Mouse (Mus musculus): ENCODE results near the gene Intu. TPM values are rescaled to one million over a fixed set of nuclear protein-coding genes. Genes with fewer than 3 reads are reported as not detected.

Gene Intu
- polyA plus RNA-seq, 1 experiment from 2014 or later = 3.4 TPM

- Histone ChIP-seq H3K4me2 (ENCODE audit: low read depth, low read length) (no peak overlapping the region), H3K9ac (ENCODE audit: low read length) (no peak overlapping the region), H3K27me3 (ENCODE audit: control insufficient read depth, insufficient read depth, low read depth, low read length) (no peaks in the 10 kb centered on the region), H3K4me1 (replicated peaks; ENCODE audit: control insufficient read depth, insufficient read depth, low read length) (no peaks in the 10 kb centered on the region), H3K27ac (ENCODE audit: low read length) (no peak overlapping the region), H3K36me3 (ENCODE audit: control insufficient read depth, insufficient read depth, low read length) (no peaks in the 10 kb centered on the region), H3K4me3 (ENCODE audit: low read length) (no peak overlapping the region), H3K9me3 (ENCODE audit: control insufficient read depth, low read length) (no peaks in the 10 kb centered on the region)
- 27% methylated on average over 1 of the region's 1 CpGs for WGBS
- no peak for ATAC-seq (ENCODE audit: low read depth)
Observed at GRCm38 (mm10) chr3:40716056-40716455, 185.0 kb downstream of the Intu start.

- Histone ChIP-seq H3K4me3 (ENCODE audit: low read length) (no peak overlapping the region), H3K27me3 (ENCODE audit: control insufficient read depth, insufficient read depth, low read depth, low read length) (no peaks in the 10 kb centered on the region), H3K36me3 (ENCODE audit: control insufficient read depth, insufficient read depth, low read length) (no peaks in the 10 kb centered on the region), H3K9me3 (ENCODE audit: control insufficient read depth, low read length) (no peaks in the 10 kb centered on the region), H3K9ac (ENCODE audit: low read length) (no peak overlapping the region), H3K4me2 (ENCODE audit: low read depth, low read length) (no peak overlapping the region), H3K27ac (ENCODE audit: low read length) (no peak overlapping the region), H3K4me1 (replicated peaks; ENCODE audit: control insufficient read depth, insufficient read depth, low read length) (no peaks in the 10 kb centered on the region)
- ATAC-seq (ENCODE audit: low read depth) = no peak
- 47% methylated on average over 3 of the region's 3 CpGs for WGBS
Observed at GRCm38 (mm10) chr3:40719022-40719421, 187.9 kb downstream of the Intu start.

- Histone ChIP-seq H3K4me3 (ENCODE audit: low read length) (no peak overlapping the region), H3K4me1 (replicated peaks; ENCODE audit: control insufficient read depth, insufficient read depth, low read length) (no peaks in the 10 kb centered on the region), H3K9me3 (ENCODE audit: control insufficient read depth, low read length) (no peaks in the 10 kb centered on the region), H3K27ac (ENCODE audit: low read length) (no peak overlapping the region), H3K27me3 (ENCODE audit: control insufficient read depth, insufficient read depth, low read depth, low read length) (no peaks in the 10 kb centered on the region), H3K4me2 (ENCODE audit: low read depth, low read length) (no peak overlapping the region), H3K36me3 (ENCODE audit: control insufficient read depth, insufficient read depth, low read length) (no peaks in the 10 kb centered on the region), H3K9ac (ENCODE audit: low read length) (no peak overlapping the region)
- no peak for ATAC-seq (ENCODE audit: low read depth)
- WGBS = 63% methylated on average over 6 of the region's 6 CpGs
Observed at GRCm38 (mm10) chr3:40738381-40738912, 207.4 kb downstream of the Intu start.

GRCm38 (mm10) chr3:40744024-40744835, 213.1 kb downstream of the Intu start, which contains the start of gene Hspa4l:
Hspa4l (plus strand) TSS chr3:40744495.
- H3K4me3 ChIP-seq (ENCODE audit: low read length) = peak within 1 kb of the TSS; percentile 78
- H3K4me1 ChIP-seq (replicated peaks; ENCODE audit: control insufficient read depth, insufficient read depth, low read length) = no peaks in the 10 kb centered on the region; the same call in 1 of the 2 replicates
- H3K27me3 ChIP-seq (ENCODE audit: control insufficient read depth, insufficient read depth, low read depth, low read length) = peaks cover 2% of the 10 kb centered on the region; the same call in 1 of the 2 replicates
- H3K4me2 ChIP-seq (ENCODE audit: low read depth, low read length) = peak within 1 kb of the TSS; percentile 73
- H3K9me3 ChIP-seq (ENCODE audit: control insufficient read depth, low read length) = no peaks in the 10 kb centered on the region
- 19% methylated on average over 16 of the region's 16 CpGs for WGBS
- no peaks in the 10 kb centered on the region for H3K36me3 ChIP-seq (ENCODE audit: control insufficient read depth, insufficient read depth, low read length)
- H3K27ac ChIP-seq (ENCODE audit: low read length) = peak within 1 kb of the TSS; percentile 74
- peak within 1 kb of the TSS; percentile 74 for H3K9ac ChIP-seq (ENCODE audit: low read length)
- no peak for ATAC-seq (ENCODE audit: low read depth)

- H3K9ac ChIP-seq (ENCODE audit: low read length) = peak overlapping the region; percentile 74
- no peaks in the 10 kb centered on the region for H3K9me3 ChIP-seq (ENCODE audit: control insufficient read depth, low read length)
- peak overlapping the region; percentile 73 for H3K4me2 ChIP-seq (ENCODE audit: low read depth, low read length)
- under 1% methylated on average over 68 of the region's 93 CpGs for WGBS
- no peaks in the 10 kb centered on the region; the same call in 1 of the 2 replicates for H3K4me1 ChIP-seq (replicated peaks; ENCODE audit: control insufficient read depth, insufficient read depth, low read length)
- H3K27ac ChIP-seq (ENCODE audit: low read length) = peak overlapping the region; percentile 74
- peak; percentile 96 for ATAC-seq (ENCODE audit: low read depth)
- no peaks in the 10 kb centered on the region for H3K36me3 ChIP-seq (ENCODE audit: control insufficient read depth, insufficient read depth, low read length)
- H3K27me3 ChIP-seq (ENCODE audit: control insufficient read depth, insufficient read depth, low read depth, low read length) = peaks cover 2% of the 10 kb centered on the region; the same call in 1 of the 2 replicates
- peak overlapping the region; percentile 78 for H3K4me3 ChIP-seq (ENCODE audit: low read length)
Observed at GRCm38 (mm10) chr3:40744836-40745660, 214.0 kb downstream of the Intu start.

- Histone ChIP-seq H3K9me3 (ENCODE audit: control insufficient read depth, low read length) (no peaks in the 10 kb centered on the region), H3K4me2 (ENCODE audit: low read depth, low read length) (peak overlapping the region; percentile 73), H3K4me3 (ENCODE audit: low read length) (peak overlapping the region; percentile 78), H3K9ac (ENCODE audit: low read length) (peak overlapping the region; percentile 74), H3K4me1 (replicated peaks; ENCODE audit: control insufficient read depth, insufficient read depth, low read length) (no peaks in the 10 kb centered on the region; the same call in 1 of the 2 replicates), H3K27me3 (ENCODE audit: control insufficient read depth, insufficient read depth, low read depth, low read length) (peaks cover 2% of the 10 kb centered on the region; the same call in 1 of the 2 replicates), H3K36me3 (ENCODE audit: control insufficient read depth, insufficient read depth, low read length) (no peaks in the 10 kb centered on the region), H3K27ac (ENCODE audit: low read length) (peak overlapping the region; percentile 74)
- ATAC-seq (ENCODE audit: low read depth) = peak; percentile 12; the same call in 1 of the 2 replicates
- 2% methylated on average over 36 of the region's 37 CpGs for WGBS
Observed at GRCm38 (mm10) chr3:40745661-40746547, 214.8 kb downstream of the Intu start.

Small RNA genes lying within 50 kb of the gene (microRNA-seq; reads per million reads assigned to microRNA genes)
- not detected for gene Gm23810

Other genes starting within 250 kb of the Intu start
- 0.10 and 0.48 TPM in 2 replicates for gene Slc25a31, start 177.6 kb downstream of the Intu start, polyA plus RNA-seq (2015; fragmentation: Nextera tagmentation; extraction: Ambion mirVana)
- 22.7 and 24.2 TPM in 2 replicates for gene Hspa4l, start 213.2 kb downstream of the Intu start, polyA plus RNA-seq (2015; fragmentation: Nextera tagmentation; extraction: Ambion mirVana)